Mouse (Mus musculus) intestine, embryonic 15.5 days (tissue): ENCODE data around the gene Acer2. TPM values are rescaled to one million over a fixed set of nuclear protein-coding genes. Genes with fewer than 3 reads are reported as not detected.
A peak's percentile ranks its signal among the peaks of the same experiment; 100 is the strongest.

Experiments
- ATAC-seq: fragments of 200-750 bp; cut with Nextera tagmentation; 2 replicates; pipeline ENCODE4 v1.8.0; 2017; ENCODE audit warnings: moderate TSS enrichment, moderate library complexity
- H3K27ac ChIP-seq: fragments of 300-500 bp; sonication (generic); 2 replicates; pipeline ENCODE4 v1.5.1; 2015; ENCODE audit warnings: mild to moderate bottlenecking, inconsistent platforms
- H3K27me3 ChIP-seq: fragments of 300-500 bp; sonication (generic); replicated peaks from 2 replicates; pipeline ENCODE4 v1.6.1; 2015; ENCODE audit warnings: inconsistent platforms
- H3K36me3 ChIP-seq: fragments of 300-500 bp; sonication (generic); 2 replicates; pipeline ENCODE4 v1.6.1; 2015; ENCODE audit warnings: inconsistent platforms
- H3K4me1 ChIP-seq: fragments of 300-500 bp; sonication (generic); replicated peaks from 2 replicates; pipeline ENCODE4 v1.6.1; 2015; ENCODE audit warnings: inconsistent platforms
- H3K4me2 ChIP-seq: fragments of 300-500 bp; sonication (generic); replicated peaks from 2 replicates; pipeline ENCODE4 v1.6.1; 2015; ENCODE audit warnings: mild to moderate bottlenecking, inconsistent platforms
- H3K4me3 ChIP-seq: fragments of 300-500 bp; sonication (generic); replicated peaks from 2 replicates; pipeline ENCODE4 v1.5.1; 2015; ENCODE audit warnings: inconsistent platforms
- H3K9ac ChIP-seq: fragments of 300-500 bp; sonication (generic); 2 replicates; pipeline ENCODE4 v1.6.1; 2015; ENCODE audit warnings: inconsistent platforms
- H3K9me3 ChIP-seq: fragments of 300-500 bp; sonication (generic); 2 replicates; pipeline ENCODE4 v1.6.1; 2016; ENCODE audit warnings: inconsistent platforms
- WGBS: fragments of 180-500 bp; shearing (Covaris S2); methylation state at CpG from one replicate; pipeline ENCODE4 v1.1.7; 2015; 5-methylcytosine and 5-hydroxymethylcytosine counted together
- polyA plus RNA-seq: library from polyadenylated mRNA; unstranded; fragments of >200 nt; fragmentation: Nextera tagmentation; extraction: Ambion mirVana; gene quantifications from 2 replicates; pipeline ENCODE4 v1.2.1, GENCODE M21; 2015

Gene Acer2
- polyA plus RNA-seq, 1 experiment from 2014 or later, result 26.5 TPM

GRCm38 (mm10) chr4:86858070-86858440, 16.1 kb upstream of the Acer2 start:
- Histone ChIP-seq H3K36me3 (peaks cover 5% of the 10 kb centered on the region; the same call in 1 of the 2 replicates), H3K27me3 (no peaks in the 10 kb centered on the region), H3K9ac (peak overlapping the region; percentile 97), H3K4me3 (peak overlapping the region; percentile 76), H3K4me2 (peak overlapping the region; percentile 86), H3K9me3 (no peaks in the 10 kb centered on the region), H3K4me1 (no peaks in the 10 kb centered on the region), H3K27ac (no peak overlapping the region)
- no peak for ATAC-seq
- WGBS, result 48% methylated on average over 12 of the region's 12 CpGs

DNA sequence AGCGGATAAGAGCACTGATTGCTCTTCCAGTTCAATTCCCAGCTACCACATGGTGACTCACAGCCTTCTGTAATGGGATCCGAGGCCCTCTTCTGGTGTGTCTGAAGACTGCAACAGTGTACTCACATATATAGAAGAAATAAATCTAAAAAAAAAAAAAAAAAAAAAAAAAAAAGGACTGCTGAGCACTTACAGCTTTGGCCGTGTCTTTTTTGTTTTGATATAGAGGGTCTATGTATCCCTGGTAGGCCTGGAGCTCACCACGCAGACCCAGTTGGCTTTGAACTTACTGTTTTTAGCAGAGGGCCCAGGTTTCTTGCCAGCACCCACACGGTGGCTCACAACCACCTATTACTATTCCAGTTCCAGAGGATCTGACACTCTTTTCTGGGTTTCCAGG, 10.1 kb upstream of the Acer2 start:
- Histone ChIP-seq H3K4me1 (no peaks in the 10 kb centered on the region), H3K9me3 (no peaks in the 10 kb centered on the region), H3K9ac (no peak overlapping the region), H3K4me3 (no peak overlapping the region), H3K4me2 (no peak overlapping the region), H3K36me3 (no peaks in the 10 kb centered on the region), H3K27me3 (no peaks in the 10 kb centered on the region), H3K27ac (no peak overlapping the region)
- ATAC-seq, result no peak
- 84% methylated on average over 5 of the region's 5 CpGs for WGBS

- H3K27ac ChIP-seq, result no peak overlapping the region
- no peaks in the 10 kb centered on the region for H3K9me3 ChIP-seq
- 0 out of 2 replicates have a peak, but pooled peaks cover 5% of the 10 kb centered on the region for H3K4me1 ChIP-seq
- no peak overlapping the region for H3K4me3 ChIP-seq
- no peak overlapping the region for H3K4me2 ChIP-seq
- no peaks in the 10 kb centered on the region for H3K27me3 ChIP-seq
- no peak for ATAC-seq
- no peak overlapping the region for H3K9ac ChIP-seq
- H3K36me3 ChIP-seq, result no peaks in the 10 kb centered on the region
Measured at GRCm38 (mm10) chr4:86871988-86872387, 2.2 kb upstream of the Acer2 start.

DNA sequence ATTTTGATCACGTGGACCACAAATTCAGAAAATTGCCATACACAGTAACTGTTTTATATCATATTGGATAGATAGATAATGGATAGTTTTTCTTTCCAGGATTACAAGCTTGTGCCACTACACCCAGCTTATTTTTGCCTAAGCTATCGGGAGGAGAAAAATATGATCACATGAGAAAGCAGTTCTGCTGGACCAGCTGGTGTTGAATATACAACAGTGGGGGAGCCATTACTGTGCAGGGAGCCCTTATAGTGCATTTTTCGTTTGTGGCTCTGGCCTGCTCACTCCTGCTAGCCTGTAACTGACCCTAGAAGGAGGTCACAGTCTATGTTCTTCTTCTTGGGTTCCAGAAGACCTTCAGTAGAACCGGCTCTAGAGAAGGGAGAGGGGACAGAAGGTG, 1.1 kb upstream of the Acer2 start:
- H3K4me1 ChIP-seq, result 0 out of 2 replicates have a peak, but pooled peaks cover 5% of the 10 kb centered on the region
- no peaks in the 10 kb centered on the region for H3K9me3 ChIP-seq
- H3K4me2 ChIP-seq, result no peak overlapping the region
- 49% methylated on average over 4 of the region's 4 CpGs for WGBS
- H3K4me3 ChIP-seq, result no peak overlapping the region
- no peak overlapping the region for H3K27ac ChIP-seq
- H3K27me3 ChIP-seq, result no peaks in the 10 kb centered on the region
- no peak overlapping the region for H3K9ac ChIP-seq
- no peaks in the 10 kb centered on the region for H3K36me3 ChIP-seq
- ATAC-seq, result no peak

DNA sequence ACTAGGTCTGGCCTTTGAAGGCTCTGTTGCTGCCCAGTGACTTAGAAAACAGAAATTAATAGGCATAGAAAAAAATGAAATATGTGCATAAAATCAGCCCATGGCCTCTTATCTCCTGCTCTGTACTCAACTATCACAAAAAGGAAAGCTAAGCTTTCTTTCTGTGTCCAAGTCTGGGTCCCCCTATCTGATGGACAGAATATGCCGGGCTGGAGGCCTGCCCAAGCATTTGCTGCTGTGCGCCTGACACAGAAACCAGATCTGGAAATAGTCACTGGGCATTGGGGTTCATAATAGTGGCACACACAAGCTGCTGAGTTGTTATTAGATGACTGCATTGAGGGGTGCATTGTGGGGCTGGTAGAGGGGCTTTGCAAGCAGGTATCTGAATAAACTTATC, 5.3 kb downstream of the Acer2 start:
- Histone ChIP-seq H3K27ac (no peak overlapping the region), H3K4me3 (no peak overlapping the region), H3K9ac (no peak overlapping the region), H3K4me1 (0 out of 2 replicates have a peak, but pooled peaks cover 5% of the 10 kb centered on the region), H3K36me3 (no peaks in the 10 kb centered on the region), H3K9me3 (no peaks in the 10 kb centered on the region), H3K4me2 (no peak overlapping the region), H3K27me3 (no peaks in the 10 kb centered on the region)
- ATAC-seq, result no peak
- 93% methylated on average over 2 of the region's 2 CpGs for WGBS

DNA sequence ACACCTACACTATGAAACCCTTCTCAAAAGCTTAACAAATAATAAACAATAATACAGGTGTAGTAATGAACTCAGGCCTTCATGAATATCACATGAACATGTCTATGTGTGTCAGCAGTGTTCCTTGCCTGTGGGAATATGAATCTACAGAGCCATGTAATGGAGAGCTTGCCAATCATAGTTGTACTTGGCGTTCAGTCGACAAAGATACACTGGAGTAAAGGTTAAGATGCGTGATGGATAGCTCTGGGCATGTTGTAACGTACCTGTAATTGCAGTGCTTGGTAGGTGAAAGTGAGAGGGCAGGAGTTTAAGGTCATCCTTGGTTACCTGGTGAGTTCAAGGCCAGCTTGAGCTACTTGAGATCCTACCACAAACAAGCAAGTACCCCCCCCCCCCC, 7.0 kb downstream of the Acer2 start:
- Histone ChIP-seq H3K9me3 (no peaks in the 10 kb centered on the region), H3K36me3 (no peaks in the 10 kb centered on the region), H3K4me3 (no peak overlapping the region), H3K4me2 (no peak overlapping the region), H3K27ac (no peak overlapping the region), H3K4me1 (0 out of 2 replicates have a peak, but pooled peaks cover 5% of the 10 kb centered on the region), H3K27me3 (no peaks in the 10 kb centered on the region), H3K9ac (no peak overlapping the region)
- ATAC-seq, result no peak
- 86% methylated on average over 4 of the region's 4 CpGs for WGBS

DNA sequence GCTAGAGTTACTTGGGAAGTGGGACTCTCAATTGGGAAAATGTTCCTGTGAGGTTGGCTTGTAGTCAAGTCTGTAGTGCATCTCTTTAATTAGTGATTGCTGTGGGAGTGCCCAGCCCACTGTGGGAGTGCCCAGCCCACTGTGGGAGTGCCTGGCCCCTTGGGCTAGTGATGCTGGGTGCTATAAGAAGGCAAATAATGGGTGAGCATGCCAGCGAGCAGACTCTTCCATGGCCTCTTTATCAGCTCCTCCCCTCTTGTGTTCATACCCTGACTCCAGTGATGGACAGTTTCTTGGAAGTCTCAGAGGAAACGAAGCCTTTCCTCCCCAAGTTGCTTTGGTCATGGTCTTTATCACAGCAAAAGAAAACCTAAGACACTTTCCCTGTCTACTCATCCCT, 8.2 kb downstream of the Acer2 start:
- Histone ChIP-seq H3K27me3 (no peaks in the 10 kb centered on the region), H3K4me2 (no peak overlapping the region), H3K4me1 (0 out of 2 replicates have a peak, but pooled peaks cover 5% of the 10 kb centered on the region), H3K36me3 (no peaks in the 10 kb centered on the region), H3K4me3 (no peak overlapping the region), H3K9me3 (no peaks in the 10 kb centered on the region), H3K9ac (no peak overlapping the region), H3K27ac (no peak overlapping the region)
- 54% methylated on average over 2 of the region's 2 CpGs for WGBS
- no peak for ATAC-seq

DNA sequence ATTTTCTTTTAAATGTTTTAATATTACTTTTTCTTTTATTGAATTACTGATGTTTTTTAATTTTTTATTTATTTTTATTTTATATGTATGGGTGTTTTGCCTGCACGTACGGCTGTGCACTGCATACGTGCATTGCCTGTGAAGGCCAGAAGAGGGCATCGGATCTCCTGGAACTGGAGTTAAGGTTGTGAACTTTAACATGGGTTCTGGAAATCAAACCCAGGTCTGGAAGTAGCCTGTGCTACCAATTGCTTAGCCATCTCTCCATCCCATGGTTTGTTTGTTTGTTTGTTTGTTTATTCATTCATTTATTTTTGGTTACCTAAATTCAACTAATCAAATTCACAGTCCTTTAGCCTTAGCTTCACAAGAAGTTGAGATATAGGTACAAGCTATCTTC, 10.7 kb downstream of the Acer2 start:
- Histone ChIP-seq H3K9ac (no peak overlapping the region), H3K9me3 (no peaks in the 10 kb centered on the region), H3K27me3 (no peaks in the 10 kb centered on the region), H3K4me2 (no peak overlapping the region), H3K4me1 (0 out of 2 replicates have a peak, but pooled peaks cover 5% of the 10 kb centered on the region), H3K36me3 (no peaks in the 10 kb centered on the region), H3K4me3 (no peak overlapping the region), H3K27ac (no peak overlapping the region)
- ATAC-seq, result 0 out of 2 replicates have a peak, but pooled peaks have one; percentile 65
- WGBS, result 55% methylated on average over 4 of the region's 4 CpGs

DNA sequence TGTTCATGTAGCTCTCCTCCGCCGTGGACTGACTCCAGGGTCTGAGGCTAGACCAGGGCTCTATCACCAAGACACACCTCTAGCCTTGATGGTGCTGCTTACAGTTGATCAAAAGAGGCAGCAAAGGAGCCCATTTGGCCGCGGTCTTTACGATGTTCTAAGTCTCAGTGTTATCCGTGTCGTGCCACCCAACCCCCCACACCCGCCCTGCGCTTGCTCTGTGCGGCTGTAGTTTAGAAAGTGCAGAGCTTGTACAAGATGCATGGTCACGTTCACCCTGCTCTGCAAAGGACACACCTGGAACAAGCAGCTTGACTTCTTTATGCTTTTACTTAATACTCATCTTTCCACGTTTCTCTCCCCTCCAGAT, 11.6 kb downstream of the Acer2 start:
- 0 out of 2 replicates have a peak, but pooled peaks cover 5% of the 10 kb centered on the region for H3K4me1 ChIP-seq
- H3K36me3 ChIP-seq, result no peaks in the 10 kb centered on the region
- H3K27ac ChIP-seq, result 0 out of 2 replicates have a peak overlapping the region, but pooled peaks have one; percentile 27
- WGBS, result 38% methylated on average over 12 of the region's 12 CpGs
- 0 out of 2 replicates have a peak overlapping the region, but pooled peaks have one; percentile 26 for H3K9ac ChIP-seq
- peak; percentile 71 for ATAC-seq
- H3K27me3 ChIP-seq, result no peaks in the 10 kb centered on the region
- H3K4me3 ChIP-seq, result peak overlapping the region; percentile 29
- H3K4me2 ChIP-seq, result peak overlapping the region; percentile 65
- no peaks in the 10 kb centered on the region for H3K9me3 ChIP-seq

GRCm38 (mm10) chr4:86886160-86886878, 12.1 kb downstream of the Acer2 start:
- H3K4me1 ChIP-seq, result 0 out of 2 replicates have a peak, but pooled peaks cover 5% of the 10 kb centered on the region
- no peaks in the 10 kb centered on the region for H3K9me3 ChIP-seq
- 0 out of 2 replicates have a peak overlapping the region, but pooled peaks have one; percentile 26 for H3K9ac ChIP-seq
- ATAC-seq, result peak; percentile 66
- H3K27ac ChIP-seq, result 0 out of 2 replicates have a peak overlapping the region, but pooled peaks have one; percentile 27
- peak overlapping the region; percentile 29 for H3K4me3 ChIP-seq
- no peaks in the 10 kb centered on the region for H3K36me3 ChIP-seq
- no peaks in the 10 kb centered on the region for H3K27me3 ChIP-seq
- H3K4me2 ChIP-seq, result peak overlapping the region; percentile 65
- 22% methylated on average over 18 of the region's 18 CpGs for WGBS

DNA sequence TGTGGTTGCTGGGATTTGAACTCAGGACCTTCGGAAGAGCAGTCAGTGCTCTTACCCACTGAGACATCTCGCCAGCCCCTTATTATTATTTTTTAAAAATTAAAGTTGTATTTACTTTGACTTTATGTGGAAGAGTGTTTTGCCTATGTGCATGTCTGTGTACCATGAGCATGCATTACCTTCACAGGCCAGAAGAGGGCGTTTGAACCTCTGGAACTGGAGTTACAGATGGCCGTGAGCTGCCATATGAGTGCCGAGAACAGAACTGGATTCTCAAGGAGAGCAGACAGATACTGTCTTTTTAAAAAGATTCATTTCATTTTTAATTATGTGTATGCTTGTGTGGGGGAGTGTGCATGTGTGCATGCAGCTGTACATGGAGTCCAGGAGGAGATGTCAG, 13.7 kb downstream of the Acer2 start:
- no peak overlapping the region for H3K27ac ChIP-seq
- H3K4me3 ChIP-seq, result no peak overlapping the region
- 0 out of 2 replicates have a peak, but pooled peaks cover 5% of the 10 kb centered on the region for H3K4me1 ChIP-seq
- WGBS, result 73% methylated on average over 5 of the region's 5 CpGs
- H3K36me3 ChIP-seq, result no peaks in the 10 kb centered on the region
- no peak overlapping the region for H3K9ac ChIP-seq
- ATAC-seq, result no peak
- H3K9me3 ChIP-seq, result no peaks in the 10 kb centered on the region
- H3K27me3 ChIP-seq, result no peaks in the 10 kb centered on the region
- H3K4me2 ChIP-seq, result no peak overlapping the region

DNA sequence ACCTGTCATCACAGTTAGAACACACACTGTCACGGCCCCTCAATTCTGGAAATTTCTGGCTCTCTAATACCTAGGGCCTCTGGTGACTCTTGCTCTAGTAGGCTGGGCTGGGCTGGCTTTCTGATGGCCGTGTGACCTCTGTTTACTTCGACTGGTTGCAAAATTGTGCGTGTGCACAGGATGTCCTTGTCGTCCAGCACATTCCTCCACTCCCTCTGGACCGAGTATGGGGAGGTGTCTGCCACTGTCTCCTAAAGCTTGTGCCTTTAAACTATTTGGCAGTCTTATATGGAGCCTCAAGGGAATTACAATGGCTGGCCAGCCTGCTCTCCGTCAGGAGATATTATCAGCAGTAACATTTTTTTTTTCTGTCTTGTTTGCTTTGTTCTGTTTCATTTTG, 23.2 kb downstream of the Acer2 start:
- WGBS, result 66% methylated on average over 7 of the region's 7 CpGs
- H3K36me3 ChIP-seq, result no peaks in the 10 kb centered on the region
- ATAC-seq, result no peak
- H3K9me3 ChIP-seq, result no peaks in the 10 kb centered on the region
- no peak overlapping the region for H3K4me3 ChIP-seq
- no peaks in the 10 kb centered on the region for H3K27me3 ChIP-seq
- no peak overlapping the region for H3K4me2 ChIP-seq
- H3K27ac ChIP-seq, result no peak overlapping the region
- H3K9ac ChIP-seq, result no peak overlapping the region
- no peaks in the 10 kb centered on the region for H3K4me1 ChIP-seq
